Mouse (Mus musculus) liver, embryonic 14.5 days (tissue): ENCODE measurements around the gene Lmbr1l. TPM values are rescaled to one million over a fixed set of nuclear protein-coding genes. Genes with fewer than 3 reads are reported as not detected.
A peak's percentile ranks its signal among the peaks of the same experiment; 100 is the strongest.

Experiments used
- ATAC-seq: fragments of 200-750 bp; cut with Nextera tagmentation; 2 replicates; pipeline ENCODE4 v1.8.0; 2017; ENCODE audit warnings: moderate number of reproducible peaks, mild to moderate bottlenecking, moderate library complexity; ENCODE audit not compliant: insufficient read depth
- DNase-seq, 3 experiments: peaks; one replicate each; pipeline ENCODE4 v3.0.0-alpha.2; 2012 to 2013; ENCODE audit warnings: low read depth in 3 of 3, low spot score in 3 of 3
- H3K27ac ChIP-seq: fragments of 300-500 bp; sonication (generic); 2 replicates; pipeline ENCODE4 v1.5.1; 2014; ENCODE audit warnings: moderate library complexity, mild to moderate bottlenecking, control low read depth, inconsistent platforms
- H3K27me3 ChIP-seq: fragments of 300-500 bp; sonication (generic); 2 replicates; pipeline ENCODE4 v1.6.1; 2014; ENCODE audit warnings: mild to moderate bottlenecking, low read length, moderate library complexity; ENCODE audit not compliant: control insufficient read depth, insufficient read depth
- H3K36me3 ChIP-seq: fragments of 300-500 bp; sonication (generic); replicated peaks from 2 replicates; pipeline ENCODE4 v1.6.1; 2014; ENCODE audit warnings: low read depth; ENCODE audit not compliant: control insufficient read depth, insufficient read depth
- H3K4me1 ChIP-seq, 2 experiments: fragments of 200-500 bp in 1 of 2; fragments of 300-500 bp in 1 of 2; sonication (generic) in 1 of 2; replicated peaks; 2 replicates each; pipeline ENCODE4 v1.6.1; 2012 to 2014; ENCODE audit warnings: antibody characterized with exemption in 1 of 2, inconsistent platforms in 1 of 2, low read length in 1 of 2; ENCODE audit not compliant: control insufficient read depth in 2 of 2, insufficient read depth in 2 of 2
- H3K4me2 ChIP-seq: fragments of 300-500 bp; sonication (generic); 2 replicates; pipeline ENCODE4 v1.6.1; 2014; ENCODE audit warnings: low read depth, mild to moderate bottlenecking, control low read depth, moderate library complexity
- H3K4me3 ChIP-seq, 2 experiments: fragments of 200-500 bp in 1 of 2; fragments of 300-500 bp in 1 of 2; sonication (generic) in 1 of 2; 2 replicates each; pipeline ENCODE4 v1.5.1; 2012 to 2014; ENCODE audit warnings: low read depth in 2 of 2, low read length in 2 of 2, mild to moderate bottlenecking in 2 of 2, control low read depth in 1 of 2, inconsistent platforms in 1 of 2, moderate library complexity in 1 of 2; ENCODE audit not compliant: insufficient read depth in 1 of 2
- H3K9ac ChIP-seq: fragments of 300-500 bp; sonication (generic); replicated peaks from 2 replicates; pipeline ENCODE4 v1.6.1; 2014; ENCODE audit warnings: mild to moderate bottlenecking, control low read depth, moderate library complexity
- H3K9me3 ChIP-seq: fragments of 300-500 bp; sonication (generic); 2 replicates; pipeline ENCODE4 v1.6.1; 2016; ENCODE audit warnings: low read length, mixed read lengths; ENCODE audit not compliant: control insufficient read depth
- CTCF ChIP-seq: IDR thresholded peaks from 2 replicates; pipeline ENCODE4 v1.5.1; 2016; ENCODE audit warnings: antibody characterized with exemption, low read depth, control low read depth
- EP300 ChIP-seq: IDR thresholded peaks from 2 replicates; pipeline ENCODE4 v1.6.1; 2016; ENCODE audit warnings: antibody characterized with exemption, low read depth
- WGBS: fragments of 180-500 bp; shearing (Covaris S2); extraction: QIAGEN DNeasy Blood & Tissue Kit; methylation state at CpG from one replicate; pipeline ENCODE4 v1.1.7; 2014; ENCODE audit not compliant: insufficient replicate concordance; 5-methylcytosine and 5-hydroxymethylcytosine counted together
- polyA plus RNA-seq, 2 experiments: library from polyadenylated mRNA; depleted of rRNA in 1 of 2; stranded (reverse) in 1 of 2; unstranded in 1 of 2; fragments of >200 nt; fragmentation: Nextera tagmentation in 1 of 2; extraction: Ambion mirVana in 1 of 2; gene quantifications; 2 replicates each; pipeline versions ENCODE4 v1.2.1 to v1.2.3; 2012 to 2014

Gene Lmbr1l
- polyA plus RNA-seq, 2 experiments: 0.70 to 7.1 TPM

DNA sequence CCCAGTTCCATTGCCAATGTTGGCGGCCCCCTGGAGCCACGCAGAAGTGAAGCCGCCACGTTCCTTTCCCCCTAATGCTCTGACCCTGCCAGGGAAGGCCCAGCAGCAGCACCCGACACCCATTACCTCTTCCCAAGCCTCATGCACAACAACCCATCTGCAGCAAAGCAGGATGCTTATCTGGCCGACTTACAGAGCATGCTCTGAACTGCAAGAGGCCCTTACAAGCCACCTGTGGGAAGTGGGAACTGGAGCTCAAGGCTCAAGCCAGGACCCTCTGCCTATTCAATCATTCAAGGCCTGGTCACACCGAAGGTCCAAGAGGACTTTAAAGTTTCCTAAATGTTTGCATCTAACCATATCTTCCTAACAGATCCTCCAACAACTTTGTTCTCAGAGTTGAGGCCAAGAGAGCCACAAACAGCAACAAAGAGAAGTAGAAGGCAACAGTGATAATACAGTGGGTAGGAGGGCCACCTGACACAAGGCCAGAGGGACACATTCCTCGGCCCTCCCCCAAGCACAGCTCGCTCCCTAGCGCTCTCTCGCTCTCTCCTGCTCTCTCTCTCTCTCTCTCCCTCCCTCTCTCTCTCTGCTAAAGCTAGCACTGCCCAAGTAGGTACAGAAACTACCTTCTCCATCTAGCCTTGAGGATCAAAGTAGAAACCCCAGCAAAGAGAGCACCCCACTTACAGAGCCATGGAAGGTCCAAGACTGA is 49.5 kb downstream of the Lmbr1l start:
- ATAC-seq (no peak), DNase-seq (no peak)
- H3K36me3 ChIP-seq: peaks cover 32% of the 10 kb centered on the region
- H3K9ac ChIP-seq: peak overlapping the region; percentile 97
- 24% methylated on average over 11 of the region's 11 CpGs for WGBS
- peak overlapping the region; percentile 16 for H3K27ac ChIP-seq
- H3K4me1 ChIP-seq: peaks cover 21 to 25% of the 10 kb centered on the region in 2 experiments
- H3K9me3 ChIP-seq: no peaks in the 10 kb centered on the region
- no peaks in the 10 kb centered on the region for H3K27me3 ChIP-seq
- H3K4me2 ChIP-seq: peak overlapping the region; percentile 75
- TF ChIP-seq CTCF: no peak
- TF ChIP-seq EP300: no peak
- peak overlapping the region; percentile 94 to 97 for H3K4me3 ChIP-seq

DNA sequence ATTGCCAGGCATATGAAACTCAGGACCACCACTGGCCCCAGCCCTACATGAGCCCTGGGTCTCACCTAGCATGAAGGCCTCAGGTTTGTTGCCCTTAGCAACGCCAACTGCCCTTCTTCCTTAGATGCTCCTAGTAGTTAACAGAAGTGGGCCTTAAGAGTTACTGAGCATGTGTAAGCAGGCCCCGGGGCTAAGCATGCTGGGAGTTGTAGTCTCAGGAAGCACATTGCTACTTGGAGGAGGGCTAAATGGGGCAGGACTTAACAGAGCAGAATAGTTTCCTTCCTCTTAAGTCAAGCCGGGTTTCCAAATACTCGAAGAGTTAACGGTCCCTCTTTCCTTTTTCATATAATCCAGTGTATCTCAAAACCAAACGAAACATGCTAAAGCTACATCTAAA is 50.7 kb downstream of the Lmbr1l start:
- WGBS: 24% methylated on average over 6 of the region's 6 CpGs
- peaks cover 21 to 25% of the 10 kb centered on the region in 2 experiments for H3K4me1 ChIP-seq
- H3K27me3 ChIP-seq: no peaks in the 10 kb centered on the region
- ATAC-seq (no peak), DNase-seq (no peak)
- no peak for TF ChIP-seq CTCF
- no peak for TF ChIP-seq EP300
- no peak overlapping the region for H3K9ac ChIP-seq
- H3K27ac ChIP-seq: peak overlapping the region; percentile 46; the same call in 1 of the 2 replicates
- H3K36me3 ChIP-seq: peaks cover 43% of the 10 kb centered on the region
- no peaks in the 10 kb centered on the region for H3K9me3 ChIP-seq
- peak overlapping the region; percentile 75 for H3K4me2 ChIP-seq
- peak overlapping the region; percentile 94 to 97; a peak in 2 of 4 replicates for H3K4me3 ChIP-seq

DNA sequence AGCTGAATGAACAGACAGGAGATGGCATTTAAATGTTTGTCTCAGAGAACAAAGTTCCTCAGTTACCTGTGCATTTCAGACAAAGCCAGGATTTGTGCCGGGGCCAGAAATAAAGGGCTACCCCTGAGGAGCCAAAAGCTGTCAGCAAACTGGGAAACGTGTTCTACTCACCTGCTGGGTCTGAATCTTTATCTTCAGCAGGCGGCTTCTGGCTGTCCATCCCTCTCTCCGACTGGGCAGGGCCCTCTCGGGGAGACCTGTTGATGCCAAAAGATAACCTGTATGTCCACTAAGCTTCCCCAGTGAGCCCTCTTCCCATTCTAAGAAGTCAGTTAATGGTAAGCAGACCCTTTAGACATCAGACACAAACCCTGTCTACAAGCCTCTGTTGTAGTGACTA is 51.5 kb downstream of the Lmbr1l start:
- Histone ChIP-seq H3K9ac (no peak overlapping the region), H3K9me3 (no peaks in the 10 kb centered on the region), H3K27me3 (no peaks in the 10 kb centered on the region), H3K4me3 (no peak overlapping the region), H3K4me1 (peaks cover 21 to 25% of the 10 kb centered on the region in 2 experiments), H3K4me2 (no peak overlapping the region), H3K36me3 (peaks cover 50% of the 10 kb centered on the region), H3K27ac (no peak overlapping the region)
- no peak for DNase-seq
- no peak for TF ChIP-seq CTCF
- no peak for TF ChIP-seq EP300
- WGBS: 78% methylated on average over 5 of the region's 5 CpGs
- ATAC-seq: no peak

DNA sequence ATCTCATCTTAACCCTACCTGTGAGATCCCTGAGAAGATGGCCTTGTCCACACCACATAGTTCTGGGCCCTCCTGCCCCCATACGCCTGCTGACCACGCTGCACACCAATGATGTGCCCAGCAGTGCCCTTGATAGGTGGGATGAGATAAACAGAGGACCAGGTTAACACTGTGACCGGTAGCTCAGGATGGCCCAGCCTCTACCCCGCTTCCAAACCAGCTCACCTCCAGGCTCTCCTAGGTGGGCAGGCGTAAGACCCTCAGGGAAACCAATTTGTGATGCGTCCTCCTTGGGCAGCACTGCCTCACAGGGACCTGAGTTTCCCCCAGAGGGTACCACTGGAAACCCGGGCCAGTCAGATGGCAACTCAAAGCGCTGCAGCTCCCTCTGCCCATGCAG is 52.3 kb downstream of the Lmbr1l start:
- no peaks in the 10 kb centered on the region for H3K9me3 ChIP-seq
- H3K27ac ChIP-seq: no peak overlapping the region
- H3K4me1 ChIP-seq: peaks cover 21 to 25% of the 10 kb centered on the region in 2 experiments
- peaks cover 57% of the 10 kb centered on the region for H3K36me3 ChIP-seq
- no peaks in the 10 kb centered on the region for H3K27me3 ChIP-seq
- no peak for TF ChIP-seq CTCF
- TF ChIP-seq EP300: no peak
- no peak overlapping the region for H3K9ac ChIP-seq
- WGBS: 88% methylated on average over 8 of the region's 8 CpGs
- H3K4me3 ChIP-seq: no peak overlapping the region
- DNase-seq: no peak
- ATAC-seq: no peak
- H3K4me2 ChIP-seq: no peak overlapping the region

DNA sequence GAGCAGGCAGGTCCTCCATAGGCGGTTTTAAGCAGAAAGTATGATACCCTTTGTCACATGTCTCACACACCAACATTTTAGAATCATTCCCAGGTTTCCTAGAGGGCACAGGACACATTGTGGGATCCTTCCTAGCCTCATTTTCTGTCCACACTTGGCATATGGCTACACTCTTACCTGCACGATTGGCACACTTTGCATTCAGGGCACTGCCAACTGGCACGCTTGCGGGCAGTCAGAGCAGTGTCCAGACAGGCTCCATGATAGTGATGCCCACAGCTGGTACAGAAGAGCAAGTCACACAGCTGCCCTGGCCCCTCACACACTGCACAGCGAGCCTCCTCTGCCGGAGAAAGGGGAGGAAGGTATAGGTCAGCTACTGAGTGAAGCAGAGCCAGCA is 53.1 kb downstream of the Lmbr1l start:
- H3K27ac ChIP-seq: no peak overlapping the region
- peaks cover 21 to 25% of the 10 kb centered on the region in 2 experiments for H3K4me1 ChIP-seq
- H3K36me3 ChIP-seq: peaks cover 65% of the 10 kb centered on the region
- H3K9me3 ChIP-seq: no peaks in the 10 kb centered on the region
- H3K4me2 ChIP-seq: no peak overlapping the region
- no peak overlapping the region for H3K4me3 ChIP-seq
- ATAC-seq (no peak), DNase-seq (no peak)
- WGBS: 89% methylated on average over 6 of the region's 6 CpGs
- TF ChIP-seq CTCF (no peak), EP300 (no peak)
- H3K9ac ChIP-seq: no peak overlapping the region
- no peaks in the 10 kb centered on the region for H3K27me3 ChIP-seq
